Mouse (Mus musculus) retina, embryonic 14.5 days (tissue): ENCODE results near the gene Stk24.
"Not testable (repeated sequence)": the region's sequence is repeated elsewhere in the genome, so short reads cannot be mapped to it uniquely, and the experiment has no call there.

Experiments used
- DNase-seq: peaks from one replicate; pipeline ENCODE4 v3.0.0-alpha.2; 2015; ENCODE audit warnings: low spot score

Stk24 gene

GRCm38 (mm10) chr14:121379827-121380145, at the start of gene Stk24:
Gene Stk24 (minus strand): TSS chr14:121380011.
- DNase-seq, result no peak

- no peak for DNase-seq
Measured at GRCm38 (mm10) chr14:121428148-121428547, 48.3 kb upstream of the Stk24 start.

GRCm38 (mm10) chr14:121426743-121427142, 46.9 kb upstream of the Stk24 start:
- DNase-seq, result no peak

- no peak for DNase-seq
Measured at GRCm38 (mm10) chr14:121425004-121425793, 45.4 kb upstream of the Stk24 start.

- DNase-seq, result no peak
Measured at GRCm38 (mm10) chr14:121423341-121423751, 43.5 kb upstream of the Stk24 start.

- no peak for DNase-seq
Measured at GRCm38 (mm10) chr14:121422664-121423340, 43.0 kb upstream of the Stk24 start.

- DNase-seq, result no peak
Measured at GRCm38 (mm10) chr14:121422000-121422399, 42.2 kb upstream of the Stk24 start.

- no peak for DNase-seq
Measured at GRCm38 (mm10) chr14:121417594-121417993, 37.8 kb upstream of the Stk24 start.

GRCm38 (mm10) chr14:121416626-121417319, 37.0 kb upstream of the Stk24 start:
- DNase-seq, result no peak

- DNase-seq, result no peak
Measured at GRCm38 (mm10) chr14:121414635-121415241, 34.9 kb upstream of the Stk24 start.

GRCm38 (mm10) chr14:121413726-121414125, 33.9 kb upstream of the Stk24 start:
- DNase-seq, result not testable (repeated sequence)

- no peak for DNase-seq
Measured at GRCm38 (mm10) chr14:121408944-121409343, 29.1 kb upstream of the Stk24 start.

GRCm38 (mm10) chr14:121406943-121407342, 27.1 kb upstream of the Stk24 start:
- no peak for DNase-seq

GRCm38 (mm10) chr14:121405546-121405945, 25.7 kb upstream of the Stk24 start:
- DNase-seq, result peak; percentile 35

- peak; percentile 79 for DNase-seq
Measured at GRCm38 (mm10) chr14:121405120-121405519, 25.3 kb upstream of the Stk24 start.

- no peak for DNase-seq
Measured at GRCm38 (mm10) chr14:121399676-121400075, 19.9 kb upstream of the Stk24 start.

- peak; percentile 38 for DNase-seq
Measured at GRCm38 (mm10) chr14:121397471-121397870, 17.7 kb upstream of the Stk24 start.

GRCm38 (mm10) chr14:121395125-121395524, 15.3 kb upstream of the Stk24 start:
- DNase-seq, result no peak

- no peak for DNase-seq
Measured at GRCm38 (mm10) chr14:121391927-121392326, 12.1 kb upstream of the Stk24 start.

GRCm38 (mm10) chr14:121387760-121388159, 7.9 kb upstream of the Stk24 start:
- DNase-seq, result no peak

- no peak for DNase-seq
Measured at GRCm38 (mm10) chr14:121385440-121385839, 5.6 kb upstream of the Stk24 start.

GRCm38 (mm10) chr14:121383801-121384200, 4.0 kb upstream of the Stk24 start:
- DNase-seq, result peak; percentile 59
